Mouse (Mus musculus) liver, adult 2 months (tissue): Measurements from ENCODE around the gene Noct. TPM values are rescaled to one million over a fixed set of nuclear protein-coding genes. Genes with fewer than 3 reads are reported as not detected.

Source experiments
- DNase-seq: peaks from one replicate; pipeline ENCODE4 v3.0.0-alpha.2; 2011; ENCODE audit warnings: low read depth, low spot score; ENCODE audit errors: extremely low read depth
- H3K27ac ChIP-seq: fragments of 200-500 bp; replicated peaks from 2 replicates; pipeline ENCODE4 v1.5.1; 2012; ENCODE audit warnings: low read depth, mild to moderate bottlenecking, control low read depth, inconsistent platforms, low read length; ENCODE audit not compliant: insufficient read depth
- H3K27me3 ChIP-seq: fragments of 200-500 bp; 2 replicates; pipeline ENCODE4 v1.6.1; 2012; ENCODE audit warnings: mild to moderate bottlenecking, moderate library complexity, low read length, inconsistent platforms; ENCODE audit not compliant: control insufficient read depth, insufficient read depth
- H3K36me3 ChIP-seq: fragments of 200-500 bp; 2 replicates; pipeline ENCODE4 v1.6.1; 2012; ENCODE audit warnings: low read length, inconsistent platforms; ENCODE audit not compliant: control insufficient read depth, insufficient read depth
- H3K4me1 ChIP-seq: fragments of 200-500 bp; 2 replicates; pipeline ENCODE4 v1.6.1; 2011; ENCODE audit warnings: low read length; ENCODE audit not compliant: control insufficient read depth, insufficient read depth
- H3K4me3 ChIP-seq: fragments of 200-500 bp; 2 replicates; pipeline ENCODE4 v1.5.1; 2011; ENCODE audit warnings: low read depth, mild to moderate bottlenecking, control low read depth, low read length, moderate library complexity; ENCODE audit not compliant: insufficient read depth
- H3K79me2 ChIP-seq: fragments of 200-500 bp; 2 replicates; pipeline ENCODE4 v1.6.1; 2012; ENCODE audit warnings: inconsistent platforms, mild to moderate bottlenecking, low read length, moderate library complexity; ENCODE audit not compliant: control insufficient read depth, insufficient read depth
- H3K9ac ChIP-seq: fragments of 200-500 bp; 2 replicates; pipeline ENCODE4 v1.6.1; 2012; ENCODE audit warnings: low read depth, mild to moderate bottlenecking, control low read depth, inconsistent platforms, low read length
- CTCF ChIP-seq: fragments of 200-500 bp; IDR thresholded peaks from 2 replicates; pipeline ENCODE4 v1.5.1; 2011; ENCODE audit warnings: low read depth, low read length, control low read depth
- POLR2A ChIP-seq: fragments of 200-500 bp; IDR thresholded peaks from 2 replicates; pipeline ENCODE4 v1.6.1; 2011; ENCODE audit warnings: low read length, control low read depth; ENCODE audit not compliant: insufficient read depth; ENCODE audit errors: extremely low read depth
- WGBS: fragments of 180-500 bp; shearing (Covaris S2); methylation state at CpG from one replicate; pipeline ENCODE4 v1.1.7; 2018; 5-methylcytosine and 5-hydroxymethylcytosine counted together
- polyA plus RNA-seq: library from polyadenylated mRNA; depleted of rRNA; stranded (reverse); fragments of >200 nt; gene quantifications from 2 replicates; pipeline ENCODE4 v1.2.3, GENCODE M21; 2012
- total RNA-seq: library from RNA; depleted of rRNA; stranded (reverse); fragments of >200 nt; gene quantifications from 2 replicates; pipeline ENCODE4 v1.2.3, GENCODE M21; 2014

Gene Noct
- total and polyA plus RNA-seq, 2 experiments, result 9.8 to 12.0 TPM

DNA sequence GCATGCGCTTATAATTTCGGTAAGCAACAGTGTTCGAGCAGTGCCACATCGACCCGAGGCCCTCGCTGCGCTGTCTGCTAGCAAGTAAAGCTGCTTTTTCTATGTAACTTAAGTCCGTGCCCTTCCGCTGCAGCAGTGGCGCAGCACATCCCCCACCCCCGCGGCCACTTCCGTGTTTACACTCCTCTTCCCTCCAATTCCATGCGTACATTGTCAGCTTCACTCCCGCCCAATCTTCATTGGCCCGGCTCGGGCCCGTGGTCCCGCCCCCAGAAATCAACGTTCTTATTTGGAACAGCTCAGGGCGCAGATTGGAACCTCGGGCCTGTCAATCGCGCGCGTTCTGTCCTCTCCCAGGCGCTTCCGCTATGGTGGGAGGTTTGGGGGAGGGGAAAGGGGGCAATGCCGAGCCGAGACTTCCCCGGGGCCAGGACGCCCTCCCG lies 51.7 kb downstream of the Noct start:
- H3K36me3 ChIP-seq, result 0 out of 2 replicates have a peak, but pooled peaks cover 2% of the 10 kb centered on the region
- WGBS, result under 1% methylated on average over 33 of the region's 33 CpGs
- H3K79me2 ChIP-seq, result peaks cover 11% of the 10 kb centered on the region
- H3K4me3 ChIP-seq, result peak overlapping the region; percentile 100
- H3K9ac ChIP-seq, result peak overlapping the region; percentile 95
- peaks cover 3% of the 10 kb centered on the region; the same call in 1 of the 2 replicates for H3K4me1 ChIP-seq
- DNase-seq, result peak; percentile 95
- H3K27me3 ChIP-seq, result no peaks in the 10 kb centered on the region
- H3K27ac ChIP-seq, result peak overlapping the region; percentile 5; the same call in 1 of the 2 replicates
- no peak for TF ChIP-seq CTCF
- TF ChIP-seq POLR2A, result 0 out of 2 replicates have a peak, but pooled peaks have one; percentile 14

GRCm38 (mm10) chr3:51276421-51277111 lies 52.3 kb downstream of the Noct start:
- Histone ChIP-seq H3K4me3 (peak overlapping the region; percentile 100), H3K79me2 (peaks cover 11% of the 10 kb centered on the region), H3K27ac (peak overlapping the region; percentile 93), H3K27me3 (no peaks in the 10 kb centered on the region), H3K36me3 (0 out of 2 replicates have a peak, but pooled peaks cover 2% of the 10 kb centered on the region), H3K9ac (peak overlapping the region; percentile 95), H3K4me1 (peaks cover 3% of the 10 kb centered on the region; the same call in 1 of the 2 replicates)
- 1% methylated on average over 83 of the region's 93 CpGs for WGBS
- no peak for DNase-seq
- TF ChIP-seq CTCF (no peak), POLR2A (no peak)

- 0 out of 2 replicates have a peak, but pooled peaks have one; percentile 2 for TF ChIP-seq CTCF
- TF ChIP-seq POLR2A, result peak; percentile 49
- no peaks in the 10 kb centered on the region for H3K27me3 ChIP-seq
- H3K79me2 ChIP-seq, result peaks cover 11% of the 10 kb centered on the region
- WGBS, result 1% methylated on average over 67 of the region's 75 CpGs
- peak overlapping the region; percentile 93 for H3K27ac ChIP-seq
- DNase-seq, result peak; percentile 65
- 0 out of 2 replicates have a peak, but pooled peaks cover 2% of the 10 kb centered on the region for H3K36me3 ChIP-seq
- H3K9ac ChIP-seq, result peak overlapping the region; percentile 95
- H3K4me1 ChIP-seq, result peaks cover 3% of the 10 kb centered on the region; the same call in 1 of the 2 replicates
- peak overlapping the region; percentile 100 for H3K4me3 ChIP-seq
These were observed 53.2 kb downstream of the Noct start for GRCm38 (mm10) chr3:51277201-51278150.

DNA sequence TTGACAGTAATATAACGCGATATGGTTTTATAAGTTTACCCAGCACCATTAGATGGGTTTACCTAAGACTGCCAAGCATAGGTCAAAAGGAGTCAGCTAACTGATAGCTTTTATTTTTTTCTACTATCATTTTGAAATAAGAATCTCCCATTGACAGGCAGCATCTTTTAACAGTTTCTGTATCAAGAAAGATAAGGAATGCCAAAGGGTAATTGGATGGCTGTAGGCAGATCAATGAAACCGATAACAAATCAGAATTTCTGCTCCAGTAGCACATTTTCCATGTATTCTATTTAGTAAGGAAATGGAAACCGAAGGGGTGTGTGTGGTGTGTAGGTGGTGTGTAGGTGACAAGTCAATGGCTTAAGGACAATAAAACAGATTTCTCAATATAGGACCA lies 54.2 kb downstream of the Noct start:
- no peak overlapping the region for H3K4me3 ChIP-seq

GRCm38 (mm10) chr3:51281727-51282126 lies 57.5 kb downstream of the Noct start:
- Histone ChIP-seq H3K4me1 (no peaks in the 10 kb centered on the region), H3K79me2 (peaks cover 8% of the 10 kb centered on the region; the same call in 1 of the 2 replicates), H3K36me3 (no peaks in the 10 kb centered on the region), H3K27me3 (no peaks in the 10 kb centered on the region), H3K27ac (no peak overlapping the region), H3K9ac (no peak overlapping the region), H3K4me3 (no peak overlapping the region)
- no peak for TF ChIP-seq CTCF
- TF ChIP-seq POLR2A, result no peak
- DNase-seq, result no peak
- WGBS, result 83% methylated on average over 4 of the region's 4 CpGs

More for the DNA sequence above, 54.2 kb downstream of the Noct start:
- WGBS, result 34% methylated on average over 4 of the region's 4 CpGs
- Histone ChIP-seq H3K4me1 (peaks cover 3% of the 10 kb centered on the region; the same call in 1 of the 2 replicates), H3K36me3 (no peaks in the 10 kb centered on the region), H3K79me2 (peaks cover 10% of the 10 kb centered on the region), H3K27ac (no peak overlapping the region), H3K9ac (no peak overlapping the region), H3K27me3 (no peaks in the 10 kb centered on the region)
- TF ChIP-seq CTCF (no peak), POLR2A (no peak)
- DNase-seq, result peak; percentile 54
